Mouse (Mus musculus) liver, adult 2 months (tissue): ENCODE results near the gene Sumo1. TPM values are rescaled to one million over a fixed set of nuclear protein-coding genes. Genes with fewer than 3 reads are reported as not detected.
A peak's percentile ranks its signal among the peaks of the same experiment; 100 is the strongest.

ENCODE experiments used
- DNase-seq: peaks from one replicate; pipeline ENCODE4 v3.0.0-alpha.2; 2011; ENCODE audit warnings: low read depth, low spot score; ENCODE audit errors: extremely low read depth
- H3K27ac ChIP-seq: fragments of 200-500 bp; replicated peaks from 2 replicates; pipeline ENCODE4 v1.5.1; 2012; ENCODE audit warnings: low read depth, mild to moderate bottlenecking, control low read depth, inconsistent platforms, low read length; ENCODE audit not compliant: insufficient read depth
- H3K27me3 ChIP-seq: fragments of 200-500 bp; 2 replicates; pipeline ENCODE4 v1.6.1; 2012; ENCODE audit warnings: mild to moderate bottlenecking, moderate library complexity, low read length, inconsistent platforms; ENCODE audit not compliant: control insufficient read depth, insufficient read depth
- H3K36me3 ChIP-seq: fragments of 200-500 bp; 2 replicates; pipeline ENCODE4 v1.6.1; 2012; ENCODE audit warnings: low read length, inconsistent platforms; ENCODE audit not compliant: control insufficient read depth, insufficient read depth
- H3K4me1 ChIP-seq: fragments of 200-500 bp; 2 replicates; pipeline ENCODE4 v1.6.1; 2011; ENCODE audit warnings: low read length; ENCODE audit not compliant: control insufficient read depth, insufficient read depth
- H3K4me3 ChIP-seq: fragments of 200-500 bp; 2 replicates; pipeline ENCODE4 v1.5.1; 2011; ENCODE audit warnings: low read depth, mild to moderate bottlenecking, control low read depth, low read length, moderate library complexity; ENCODE audit not compliant: insufficient read depth
- H3K79me2 ChIP-seq: fragments of 200-500 bp; 2 replicates; pipeline ENCODE4 v1.6.1; 2012; ENCODE audit warnings: inconsistent platforms, mild to moderate bottlenecking, low read length, moderate library complexity; ENCODE audit not compliant: control insufficient read depth, insufficient read depth
- H3K9ac ChIP-seq: fragments of 200-500 bp; 2 replicates; pipeline ENCODE4 v1.6.1; 2012; ENCODE audit warnings: low read depth, mild to moderate bottlenecking, control low read depth, inconsistent platforms, low read length
- CTCF ChIP-seq: fragments of 200-500 bp; IDR thresholded peaks from 2 replicates; pipeline ENCODE4 v1.5.1; 2011; ENCODE audit warnings: low read depth, low read length, control low read depth
- POLR2A ChIP-seq: fragments of 200-500 bp; IDR thresholded peaks from 2 replicates; pipeline ENCODE4 v1.6.1; 2011; ENCODE audit warnings: low read length, control low read depth; ENCODE audit not compliant: insufficient read depth; ENCODE audit errors: extremely low read depth
- WGBS: fragments of 180-500 bp; shearing (Covaris S2); methylation state at CpG from one replicate; pipeline ENCODE4 v1.1.7; 2018; 5-methylcytosine and 5-hydroxymethylcytosine counted together
- polyA plus RNA-seq: library from polyadenylated mRNA; depleted of rRNA; stranded (reverse); fragments of >200 nt; gene quantifications from 2 replicates; pipeline ENCODE4 v1.2.3, GENCODE M21; 2012
- total RNA-seq: library from RNA; depleted of rRNA; stranded (reverse); fragments of >200 nt; gene quantifications from 2 replicates; pipeline ENCODE4 v1.2.3, GENCODE M21; 2014

Sumo1 gene
- total and polyA plus RNA-seq, 2 experiments, result 7.5 to 55.1 TPM

DNA sequence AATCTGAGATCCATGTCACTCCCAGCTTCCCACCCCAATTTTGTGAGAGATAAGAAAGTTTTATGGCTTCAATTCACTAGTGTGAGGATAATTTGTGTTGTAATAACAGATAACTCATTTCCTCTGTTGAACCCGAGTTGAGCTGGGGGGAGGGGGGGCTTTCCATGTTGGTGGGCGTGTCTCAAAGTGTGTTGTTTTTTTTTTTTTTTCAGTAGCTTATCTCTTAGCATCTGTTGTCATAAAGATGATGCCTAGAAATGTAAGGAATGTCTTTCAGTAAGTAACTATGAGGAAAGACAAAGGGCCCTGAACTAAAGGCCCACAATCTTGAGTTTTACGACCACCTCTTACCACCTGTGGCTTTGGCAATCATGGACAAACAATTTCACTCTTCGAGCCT, 99.9 kb downstream of the Sumo1 start:
- Histone ChIP-seq H3K4me3 (no peak overlapping the region), H3K79me2 (no peaks in the 10 kb centered on the region), H3K4me1 (no peaks in the 10 kb centered on the region), H3K36me3 (no peaks in the 10 kb centered on the region), H3K27ac (no peak overlapping the region), H3K9ac (no peak overlapping the region), H3K27me3 (no peaks in the 10 kb centered on the region)
- no peak for TF ChIP-seq CTCF
- no peak for TF ChIP-seq POLR2A
- DNase-seq, result no peak
- 76% methylated on average over 4 of the region's 4 CpGs for WGBS

DNA sequence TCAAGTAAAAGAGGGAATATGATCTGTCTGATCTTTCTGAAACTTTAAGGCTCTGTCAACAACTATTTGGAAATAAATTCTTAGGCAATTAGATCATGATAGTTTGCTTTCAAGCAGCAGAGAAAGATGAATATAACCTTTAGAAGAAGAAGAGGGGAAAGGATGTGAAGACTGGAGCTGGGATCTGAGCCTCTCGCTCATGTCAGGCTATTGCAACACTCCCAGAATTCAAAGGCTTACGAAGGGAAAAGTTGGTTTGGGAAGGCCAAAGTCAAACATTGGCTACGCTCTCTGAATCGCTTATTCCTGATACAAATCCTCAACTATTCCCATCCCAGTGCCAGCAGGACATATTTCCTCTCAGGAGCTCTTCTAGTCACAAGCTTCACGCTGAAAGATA, 101.3 kb downstream of the Sumo1 start:
- no peaks in the 10 kb centered on the region for H3K27me3 ChIP-seq
- H3K36me3 ChIP-seq, result no peaks in the 10 kb centered on the region
- H3K27ac ChIP-seq, result no peak overlapping the region
- no peak overlapping the region for H3K9ac ChIP-seq
- no peaks in the 10 kb centered on the region for H3K4me1 ChIP-seq
- no peak overlapping the region for H3K4me3 ChIP-seq
- WGBS, result 47% methylated on average over 5 of the region's 5 CpGs
- peak; percentile 19 for DNase-seq
- no peaks in the 10 kb centered on the region; the same call in 1 of the 2 replicates for H3K79me2 ChIP-seq
- TF ChIP-seq POLR2A, result no peak
- no peak for TF ChIP-seq CTCF

DNA sequence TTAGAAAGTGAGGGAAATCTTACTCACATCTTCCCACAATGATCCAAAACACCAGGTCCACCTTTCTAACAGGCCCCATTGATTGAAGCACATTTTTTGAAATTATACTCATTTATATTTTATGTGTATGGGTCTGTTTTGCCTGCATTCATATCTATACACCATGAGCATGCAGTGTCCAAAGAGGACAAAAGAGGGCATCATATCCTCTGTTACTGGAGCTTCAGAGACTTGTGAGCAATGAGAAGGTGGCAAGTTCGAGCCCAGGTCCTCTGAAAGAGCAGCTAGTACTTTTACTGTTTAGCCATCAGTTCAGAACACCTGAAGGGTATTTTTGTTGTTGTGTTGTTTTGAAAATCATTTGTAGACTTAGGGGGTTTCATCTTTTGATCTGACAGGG, 102.4 kb downstream of the Sumo1 start:
- no peaks in the 10 kb centered on the region for H3K4me1 ChIP-seq
- no peak for DNase-seq
- no peaks in the 10 kb centered on the region for H3K36me3 ChIP-seq
- no peaks in the 10 kb centered on the region for H3K27me3 ChIP-seq
- no peaks in the 10 kb centered on the region; the same call in 1 of the 2 replicates for H3K79me2 ChIP-seq
- H3K9ac ChIP-seq, result no peak overlapping the region
- 87% methylated on average over 1 of the region's 1 CpGs for WGBS
- H3K27ac ChIP-seq, result no peak overlapping the region
- H3K4me3 ChIP-seq, result no peak overlapping the region
- TF ChIP-seq POLR2A, result no peak
- TF ChIP-seq CTCF, result no peak

DNA sequence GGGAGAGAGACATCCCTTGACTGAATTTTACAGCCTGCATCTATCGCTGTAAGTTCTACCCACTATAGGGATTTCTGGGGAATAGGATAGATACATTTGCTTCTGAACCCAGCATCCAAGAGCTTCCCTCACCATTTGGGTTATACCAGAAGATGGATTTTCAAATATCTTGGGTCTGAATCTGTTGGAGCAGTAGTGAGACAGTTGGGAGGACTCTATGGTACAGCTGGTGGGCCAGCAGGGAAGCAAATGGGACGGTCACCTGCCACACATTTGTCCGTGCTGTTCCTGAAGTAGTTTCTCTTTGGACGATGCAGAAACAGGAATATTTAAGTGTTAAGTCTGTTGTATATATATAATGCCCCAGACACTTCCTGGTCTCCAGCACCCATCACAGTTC, 103.1 kb downstream of the Sumo1 start:
- 88% methylated on average over 4 of the region's 4 CpGs for WGBS
- no peak overlapping the region for H3K9ac ChIP-seq
- DNase-seq, result no peak
- no peaks in the 10 kb centered on the region for H3K36me3 ChIP-seq
- H3K27me3 ChIP-seq, result no peaks in the 10 kb centered on the region
- no peaks in the 10 kb centered on the region; the same call in 1 of the 2 replicates for H3K79me2 ChIP-seq
- H3K4me1 ChIP-seq, result no peaks in the 10 kb centered on the region
- H3K27ac ChIP-seq, result no peak overlapping the region
- TF ChIP-seq POLR2A (no peak), CTCF (no peak)
- H3K4me3 ChIP-seq, result no peak overlapping the region

DNA sequence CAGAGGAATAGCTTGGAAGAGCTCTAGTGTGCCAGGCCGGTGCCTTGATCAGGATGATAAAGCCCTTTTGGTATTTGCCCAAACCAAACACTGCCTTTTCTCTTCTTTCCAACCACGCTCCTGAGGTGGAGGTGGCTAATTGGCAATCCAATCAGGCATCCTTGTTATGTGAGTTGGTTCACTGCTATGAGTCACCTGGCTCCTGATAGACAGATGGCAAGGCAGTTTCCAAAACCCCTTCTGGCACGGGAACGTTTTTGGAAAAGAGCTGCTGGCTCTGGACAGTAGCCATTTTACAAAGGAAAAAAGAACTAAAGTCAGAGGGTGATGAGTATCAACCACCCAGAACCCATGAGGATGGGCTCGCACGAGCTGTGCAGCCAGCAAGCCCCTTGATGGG, 103.7 kb downstream of the Sumo1 start:
- TF ChIP-seq CTCF (no peak), POLR2A (no peak)
- Histone ChIP-seq H3K36me3 (no peaks in the 10 kb centered on the region), H3K79me2 (no peaks in the 10 kb centered on the region; the same call in 1 of the 2 replicates), H3K4me1 (no peaks in the 10 kb centered on the region), H3K9ac (no peak overlapping the region), H3K27ac (no peak overlapping the region), H3K27me3 (no peaks in the 10 kb centered on the region), H3K4me3 (no peak overlapping the region)
- WGBS, result 75% methylated on average over 6 of the region's 6 CpGs
- no peak for DNase-seq

DNA sequence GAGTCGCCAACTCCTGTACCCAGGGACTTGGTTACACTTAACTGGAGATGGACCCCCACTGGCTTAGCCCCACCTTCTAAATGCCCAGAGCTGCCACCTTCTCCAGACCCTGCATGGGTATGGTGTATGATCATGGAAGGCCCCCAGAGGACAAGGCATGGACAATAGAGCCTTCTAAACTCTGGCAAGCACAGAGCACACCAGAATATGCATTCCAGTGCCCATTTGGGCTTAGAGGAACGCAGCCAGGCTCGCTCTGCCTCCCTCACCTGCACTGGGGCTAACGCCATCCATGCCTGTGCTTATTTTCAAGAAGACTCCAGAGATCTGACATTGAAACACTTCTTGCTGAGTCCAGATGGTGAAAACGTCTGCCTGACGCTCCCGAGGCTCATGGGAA, 104.4 kb downstream of the Sumo1 start:
- no peak for TF ChIP-seq CTCF
- no peak for TF ChIP-seq POLR2A
- H3K27ac ChIP-seq, result no peak overlapping the region
- no peaks in the 10 kb centered on the region for H3K27me3 ChIP-seq
- H3K4me1 ChIP-seq, result no peaks in the 10 kb centered on the region
- H3K9ac ChIP-seq, result no peak overlapping the region
- 82% methylated on average over 7 of the region's 7 CpGs for WGBS
- no peak for DNase-seq
- no peak overlapping the region for H3K4me3 ChIP-seq
- H3K79me2 ChIP-seq, result no peaks in the 10 kb centered on the region; the same call in 1 of the 2 replicates
- no peaks in the 10 kb centered on the region for H3K36me3 ChIP-seq
